Mouse (Mus musculus): ENCODE data around the gene Man1b1. TPM values are rescaled to one million over a fixed set of nuclear protein-coding genes. Genes with fewer than 3 reads are reported as not detected.

Gene Man1b1
- 60.0 and 66.4 TPM in 2 replicates for polyA plus RNA-seq (2015; fragmentation: Nextera tagmentation; extraction: Ambion mirVana)

DNA sequence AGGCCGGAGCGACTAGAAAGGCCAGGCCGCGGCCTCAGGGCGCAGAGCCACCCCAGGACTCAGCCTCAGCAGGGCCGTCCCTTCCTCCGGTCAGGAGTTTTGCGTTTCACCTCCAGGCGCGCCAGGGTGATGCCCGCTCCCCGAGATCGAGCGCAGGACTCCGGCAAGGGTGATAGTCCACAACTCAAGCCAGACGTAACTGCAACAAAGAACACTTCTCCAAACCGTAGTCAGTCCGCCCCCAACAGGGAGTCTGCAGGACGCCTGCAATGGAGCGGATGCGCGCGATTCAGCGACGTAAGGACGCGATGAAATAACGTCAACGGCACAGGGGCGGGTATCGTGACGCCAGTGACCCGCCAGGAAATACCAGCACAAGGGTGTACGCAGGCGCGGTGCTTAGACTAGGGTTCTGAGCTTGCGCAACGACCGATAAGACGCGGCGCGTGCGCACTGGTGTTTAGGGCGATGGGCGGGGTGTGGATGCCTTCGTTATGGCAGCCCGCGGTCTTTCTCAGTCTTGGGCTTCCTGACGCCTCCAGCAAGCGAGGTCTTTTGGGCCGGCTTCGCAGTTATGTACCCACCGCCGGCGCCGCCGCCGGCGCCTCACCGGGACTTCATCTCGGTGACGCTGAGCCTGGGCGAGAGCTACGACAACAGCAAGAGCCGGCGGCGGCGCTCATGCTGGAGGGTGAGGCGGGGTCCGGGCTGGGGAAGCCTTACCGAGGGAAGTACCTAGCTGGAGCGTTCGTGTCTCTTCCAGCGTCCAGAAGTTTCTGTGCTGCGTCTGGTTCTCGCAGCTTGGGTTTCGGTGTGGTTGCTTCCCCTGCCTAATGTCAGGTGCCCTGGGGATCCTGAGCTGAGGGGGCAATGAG is at the start of gene Man1b1:
Man1b1 (plus strand) TSS at position 53 of the 875 bp plus-strand sequence.
- under 1% methylated on average over 78 of the region's 78 CpGs for WGBS
- Histone ChIP-seq H3K27ac (peak within 1 kb of the TSS; percentile 87), H3K27me3 (no peaks in the 10 kb centered on the region), H3K4me2 (replicated peaks) (peak within 1 kb of the TSS; percentile 97), H3K4me3 (replicated peaks) (peak within 1 kb of the TSS; percentile 94), H3K36me3 (peaks cover 38% of the 10 kb centered on the region), H3K9me3 (no peaks in the 10 kb centered on the region), H3K9ac (replicated peaks) (peak within 1 kb of the TSS; percentile 90), H3K4me1 (replicated peaks) (peaks cover 30% of the 10 kb centered on the region)
- ATAC-seq, result peak; percentile 99

DNA sequence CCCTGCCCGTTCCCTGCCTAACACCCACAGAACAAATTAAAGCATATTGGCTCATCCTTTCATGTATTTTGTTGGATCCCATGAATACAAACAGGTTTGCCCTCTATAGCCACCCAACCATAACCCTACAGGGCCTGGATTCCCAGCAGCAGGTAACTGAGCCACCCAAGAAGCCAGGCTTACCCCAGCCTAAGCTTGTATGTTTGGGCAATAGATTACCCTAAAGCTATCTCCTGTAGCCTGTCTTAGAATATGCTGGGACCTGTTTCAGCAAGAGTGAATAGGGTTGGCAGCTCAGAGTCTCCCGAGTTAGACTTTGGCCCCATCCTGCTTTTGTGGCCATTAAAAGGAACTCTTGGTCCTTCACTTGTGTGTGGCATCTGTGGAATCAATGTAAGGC is 46.6 kb upstream of the Man1b1 start:
- Histone ChIP-seq H3K4me1 (replicated peaks) (peaks cover 10% of the 10 kb centered on the region), H3K9ac (replicated peaks) (no peak overlapping the region), H3K4me3 (replicated peaks) (no peak overlapping the region), H3K9me3 (no peaks in the 10 kb centered on the region), H3K27ac (no peak overlapping the region), H3K27me3 (peaks cover 28% of the 10 kb centered on the region), H3K36me3 (peaks cover 53% of the 10 kb centered on the region), H3K4me2 (replicated peaks) (no peak overlapping the region)
- WGBS, result 92% methylated on average over 2 of the region's 2 CpGs
- ATAC-seq, result no peak

DNA sequence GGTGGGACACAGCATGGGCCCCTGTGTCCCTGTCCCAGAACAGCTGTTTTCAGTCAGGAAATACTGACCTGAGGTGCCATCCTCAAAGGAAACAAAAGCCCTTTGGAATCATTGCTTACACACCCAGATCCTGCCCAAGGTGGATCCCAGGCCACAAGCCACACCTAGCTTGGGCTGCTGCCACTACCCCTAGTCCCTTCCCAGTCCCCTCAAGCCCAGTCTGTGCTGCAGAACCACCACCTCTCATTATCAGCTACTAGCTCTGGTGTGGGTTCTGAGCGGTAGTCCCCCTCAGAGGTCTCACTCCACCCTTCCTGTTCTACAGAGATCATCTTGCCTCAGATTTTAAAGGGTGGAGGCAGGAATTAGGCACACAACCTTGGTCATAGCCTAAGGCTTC is 45.8 kb upstream of the Man1b1 start:
- Histone ChIP-seq H3K9me3 (no peaks in the 10 kb centered on the region), H3K27ac (no peak overlapping the region), H3K36me3 (peaks cover 46% of the 10 kb centered on the region), H3K4me3 (replicated peaks) (no peak overlapping the region), H3K4me2 (replicated peaks) (no peak overlapping the region), H3K27me3 (peaks cover 35% of the 10 kb centered on the region), H3K4me1 (replicated peaks) (peaks cover 17% of the 10 kb centered on the region), H3K9ac (replicated peaks) (no peak overlapping the region)
- WGBS, result 93% methylated on average over 1 of the region's 1 CpGs
- ATAC-seq, result no peak

DNA sequence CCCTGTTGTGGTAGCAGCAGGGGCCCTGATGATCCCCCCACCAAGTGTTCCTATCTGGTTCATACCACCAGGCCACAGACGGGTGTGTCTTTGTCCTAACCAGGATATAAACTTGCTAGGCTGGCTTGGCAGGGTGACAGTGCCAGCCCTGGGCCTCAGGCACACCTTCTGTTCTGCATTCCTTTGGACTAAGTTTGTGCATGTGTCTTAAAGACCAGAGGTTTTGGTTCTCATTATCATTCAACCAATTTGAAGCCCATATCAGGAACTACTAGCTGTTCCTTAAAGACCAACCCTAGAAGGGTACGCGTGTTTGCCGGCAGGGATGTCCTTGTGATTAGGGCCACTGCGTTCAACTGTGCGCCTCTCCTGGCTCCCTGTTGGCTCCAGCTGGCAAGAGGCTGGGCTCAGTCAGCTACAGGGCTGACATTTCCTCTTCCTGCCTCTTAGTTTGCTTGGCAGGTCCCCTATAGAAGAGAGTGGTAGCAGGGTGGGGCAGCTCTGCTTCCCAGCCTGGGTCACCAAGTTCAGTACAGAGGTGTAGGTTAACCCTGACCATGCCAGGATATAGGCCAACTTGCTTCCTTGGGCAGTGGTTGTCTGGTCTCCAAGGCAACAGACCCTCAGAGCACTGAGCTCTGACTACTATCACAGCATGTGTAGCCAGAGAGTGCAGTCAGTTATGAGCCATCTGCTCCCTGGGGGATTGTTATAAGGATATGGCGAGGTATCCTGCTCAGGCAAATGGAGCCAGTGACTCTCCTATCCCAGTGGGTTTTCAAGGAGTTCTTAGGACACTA is 45.1 kb upstream of the Man1b1 start:
- Histone ChIP-seq H3K4me2 (replicated peaks) (no peak overlapping the region), H3K36me3 (peaks cover 41% of the 10 kb centered on the region), H3K27ac (no peak overlapping the region), H3K4me1 (replicated peaks) (peaks cover 22% of the 10 kb centered on the region), H3K9ac (replicated peaks) (no peak overlapping the region), H3K9me3 (no peaks in the 10 kb centered on the region), H3K27me3 (peaks cover 43% of the 10 kb centered on the region), H3K4me3 (replicated peaks) (no peak overlapping the region)
- no peak for ATAC-seq
- WGBS, result 66% methylated on average over 7 of the region's 7 CpGs

DNA sequence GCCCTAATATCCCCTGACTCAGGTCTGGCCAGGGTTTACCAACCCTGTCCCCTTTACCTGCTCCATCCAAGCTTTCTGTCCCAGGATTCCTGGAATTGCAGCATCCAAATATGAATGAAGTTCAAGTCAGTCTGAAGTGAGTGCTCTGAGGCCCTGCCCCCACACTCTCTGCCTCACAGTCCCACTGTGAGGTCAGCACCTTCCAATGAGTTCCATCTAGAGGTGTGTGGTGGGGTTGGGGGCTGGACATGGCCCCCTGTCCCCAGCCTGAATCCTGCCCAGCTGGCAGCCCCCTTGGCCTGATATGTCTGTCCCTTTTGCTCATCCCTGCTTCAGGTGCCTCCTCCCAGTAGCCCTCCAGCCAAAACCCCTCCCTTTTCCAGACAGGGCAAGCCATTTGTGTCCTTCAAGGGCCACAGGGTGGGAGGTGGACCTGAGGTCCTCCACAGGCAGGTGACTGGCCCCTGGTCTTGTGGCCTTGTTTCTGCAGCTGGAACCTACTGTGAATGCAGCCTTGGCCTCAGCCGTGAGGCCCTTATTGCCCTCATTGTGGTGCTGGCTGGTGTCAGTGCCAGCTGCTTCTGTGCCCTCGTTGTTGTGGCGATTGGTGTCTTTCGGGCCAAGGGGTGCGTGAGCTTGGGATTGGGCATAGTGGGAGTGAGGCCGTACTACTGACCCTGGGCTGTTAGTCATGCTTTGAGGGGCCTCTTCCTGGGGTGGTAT is 44.0 kb upstream of the Man1b1 start, which contains the start of gene Tmem210:
Tmem210 (plus strand) TSS at position 219 of the 723 bp plus-strand sequence.
- Histone ChIP-seq H3K4me2 (replicated peaks) (no peak within 1 kb of the TSS), H3K4me3 (replicated peaks) (no peak within 1 kb of the TSS), H3K36me3 (peaks cover 30% of the 10 kb centered on the region), H3K4me1 (replicated peaks) (peaks cover 29% of the 10 kb centered on the region), H3K9me3 (no peaks in the 10 kb centered on the region), H3K27ac (no peak within 1 kb of the TSS), H3K9ac (replicated peaks) (no peak within 1 kb of the TSS), H3K27me3 (peaks cover 53% of the 10 kb centered on the region)
- WGBS, result 82% methylated on average over 6 of the region's 6 CpGs
- no peak for ATAC-seq

DNA sequence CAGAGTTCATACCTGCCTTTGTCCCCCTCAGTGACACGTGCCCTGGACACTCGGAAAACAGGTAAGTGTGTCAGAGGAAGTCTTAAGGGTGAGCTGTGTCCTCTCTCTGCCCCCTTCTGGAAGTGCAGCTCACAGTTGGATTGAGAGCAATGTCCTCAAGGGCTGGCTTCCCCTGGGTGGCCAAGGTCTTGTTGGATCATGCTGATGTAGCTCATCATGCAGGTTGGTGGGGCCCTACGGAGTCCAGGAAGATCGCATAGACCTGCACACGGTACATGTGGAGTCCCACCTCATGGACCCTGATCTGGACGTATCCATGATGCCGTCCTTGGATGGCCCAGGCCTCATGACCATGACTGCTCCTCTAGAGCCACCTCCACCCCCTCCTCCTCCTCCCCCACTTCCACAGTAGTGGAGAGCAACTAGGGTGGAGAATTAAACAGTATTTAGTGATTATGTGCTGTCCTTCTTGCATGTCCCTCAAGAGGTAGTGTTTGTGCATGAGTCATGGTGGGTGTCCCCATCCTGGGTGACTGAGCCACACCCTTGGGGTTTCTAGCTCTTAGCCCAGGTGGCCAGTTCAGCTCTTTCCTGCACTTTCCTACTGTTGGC is 43.3 kb upstream of the Man1b1 start:
- no peak for ATAC-seq
- peaks cover 61% of the 10 kb centered on the region for H3K27me3 ChIP-seq
- H3K27ac ChIP-seq, result no peak overlapping the region
- WGBS, result 80% methylated on average over 7 of the region's 7 CpGs
- H3K4me2 ChIP-seq (replicated peaks), result no peak overlapping the region
- H3K4me3 ChIP-seq (replicated peaks), result no peak overlapping the region
- no peak overlapping the region for H3K9ac ChIP-seq (replicated peaks)
- H3K9me3 ChIP-seq, result no peaks in the 10 kb centered on the region
- H3K4me1 ChIP-seq (replicated peaks), result peaks cover 29% of the 10 kb centered on the region
- peaks cover 24% of the 10 kb centered on the region for H3K36me3 ChIP-seq

DNA sequence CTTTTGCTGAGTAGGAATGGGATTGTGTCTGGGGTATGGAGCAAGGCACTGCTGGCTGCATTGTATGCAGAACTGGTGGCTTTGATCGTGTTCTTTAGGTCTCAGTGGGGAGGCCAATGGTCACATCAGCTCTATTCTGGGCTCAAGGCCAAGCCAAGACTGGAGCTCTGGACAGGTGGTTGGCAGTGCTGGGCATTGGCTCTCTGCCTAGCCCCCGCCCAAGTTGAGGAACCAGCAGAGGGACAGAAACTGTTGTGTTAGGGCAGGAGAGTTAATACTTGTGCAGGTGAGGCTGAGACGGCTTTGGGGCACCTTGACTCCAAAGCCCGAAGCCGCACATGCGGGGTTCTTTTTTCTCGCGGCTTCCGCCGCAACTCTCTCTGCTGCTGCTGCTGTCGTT is 42.5 kb upstream of the Man1b1 start, which contains the start of gene Lrrc26:
Lrrc26 (plus strand) TSS at position 265 of the 400 bp plus-strand sequence.
- ATAC-seq, result no peak
- Histone ChIP-seq H3K9ac (replicated peaks) (peak within 1 kb of the TSS; percentile 20; the same call in 1 of the 2 replicates), H3K36me3 (peaks cover 16% of the 10 kb centered on the region), H3K27ac (no peak within 1 kb of the TSS), H3K9me3 (no peaks in the 10 kb centered on the region), H3K4me2 (replicated peaks) (peak within 1 kb of the TSS; percentile 30), H3K4me1 (replicated peaks) (peaks cover 29% of the 10 kb centered on the region), H3K27me3 (peaks cover 69% of the 10 kb centered on the region), H3K4me3 (replicated peaks) (peak within 1 kb of the TSS; percentile 12)
- WGBS, result 12% methylated on average over 11 of the region's 11 CpGs

DNA sequence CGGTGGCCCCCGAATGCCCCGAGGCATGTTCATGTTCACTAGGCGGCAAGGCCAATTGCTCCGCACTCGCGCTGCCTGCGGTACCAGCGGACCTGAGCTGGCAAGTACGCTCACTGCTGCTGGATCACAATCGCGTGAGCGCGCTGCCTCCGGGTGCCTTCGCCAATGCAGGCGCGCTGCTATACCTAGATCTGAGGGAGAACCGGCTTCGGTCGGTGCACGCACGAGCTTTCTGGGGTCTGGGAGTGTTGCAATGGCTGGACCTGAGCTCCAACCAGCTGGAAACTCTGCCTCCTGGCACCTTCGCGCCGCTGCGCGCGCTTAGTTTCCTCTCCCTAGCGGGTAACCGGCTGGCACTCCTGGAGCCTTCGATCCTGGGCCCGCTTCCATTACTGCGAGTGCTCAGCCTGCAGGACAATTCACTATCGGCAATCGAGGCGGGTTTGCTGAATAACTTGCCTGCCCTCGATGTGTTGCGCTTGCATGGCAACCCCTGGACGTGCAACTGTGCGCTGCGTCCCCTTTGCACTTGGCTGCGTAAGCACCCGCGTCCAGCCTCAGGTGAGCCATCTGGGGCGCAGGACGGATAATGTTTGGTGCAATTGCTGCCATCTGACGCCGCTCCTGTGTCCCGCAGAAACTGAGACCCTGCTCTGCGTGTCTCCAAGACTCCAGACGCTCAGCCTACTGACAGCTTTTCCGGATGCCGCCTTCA is 41.9 kb upstream of the Man1b1 start:
- Histone ChIP-seq H3K36me3 (peaks cover 10% of the 10 kb centered on the region), H3K4me3 (replicated peaks) (peak overlapping the region; percentile 8), H3K27me3 (peaks cover 75% of the 10 kb centered on the region), H3K27ac (no peak overlapping the region), H3K4me2 (replicated peaks) (peak overlapping the region; percentile 30), H3K9ac (replicated peaks) (peak overlapping the region; percentile 20; the same call in 1 of the 2 replicates), H3K9me3 (no peaks in the 10 kb centered on the region), H3K4me1 (replicated peaks) (peaks cover 29% of the 10 kb centered on the region)
- WGBS, result 2% methylated on average over 54 of the region's 54 CpGs
- no peak for ATAC-seq

DNA sequence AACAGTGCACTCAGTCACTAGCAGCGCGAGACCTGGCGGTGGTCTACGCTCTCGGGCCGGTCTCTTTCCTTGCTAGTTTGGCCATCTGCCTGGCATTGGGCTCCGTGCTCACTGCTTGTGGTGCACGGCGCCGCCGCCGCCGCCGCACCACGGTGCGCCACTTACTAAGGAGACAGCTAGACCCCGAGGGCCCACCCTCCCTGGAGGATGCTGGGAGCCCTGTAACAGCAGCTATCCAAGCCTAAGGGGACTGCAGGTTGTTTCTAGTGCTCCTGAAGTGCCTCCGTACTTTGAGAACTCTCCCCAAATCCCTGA is 41.4 kb upstream of the Man1b1 start:
- no peak for ATAC-seq
- Histone ChIP-seq H3K4me1 (replicated peaks) (peaks cover 29% of the 10 kb centered on the region), H3K4me3 (replicated peaks) (peak overlapping the region; percentile 12; the same call in 1 of the 2 replicates), H3K27ac (no peak overlapping the region), H3K36me3 (peaks cover 9% of the 10 kb centered on the region), H3K9me3 (no peaks in the 10 kb centered on the region), H3K4me2 (replicated peaks) (peak overlapping the region; percentile 30), H3K9ac (replicated peaks) (peak overlapping the region; percentile 20; the same call in 1 of the 2 replicates), H3K27me3 (peaks cover 80% of the 10 kb centered on the region)
- under 1% methylated on average over 18 of the region's 18 CpGs for WGBS

DNA sequence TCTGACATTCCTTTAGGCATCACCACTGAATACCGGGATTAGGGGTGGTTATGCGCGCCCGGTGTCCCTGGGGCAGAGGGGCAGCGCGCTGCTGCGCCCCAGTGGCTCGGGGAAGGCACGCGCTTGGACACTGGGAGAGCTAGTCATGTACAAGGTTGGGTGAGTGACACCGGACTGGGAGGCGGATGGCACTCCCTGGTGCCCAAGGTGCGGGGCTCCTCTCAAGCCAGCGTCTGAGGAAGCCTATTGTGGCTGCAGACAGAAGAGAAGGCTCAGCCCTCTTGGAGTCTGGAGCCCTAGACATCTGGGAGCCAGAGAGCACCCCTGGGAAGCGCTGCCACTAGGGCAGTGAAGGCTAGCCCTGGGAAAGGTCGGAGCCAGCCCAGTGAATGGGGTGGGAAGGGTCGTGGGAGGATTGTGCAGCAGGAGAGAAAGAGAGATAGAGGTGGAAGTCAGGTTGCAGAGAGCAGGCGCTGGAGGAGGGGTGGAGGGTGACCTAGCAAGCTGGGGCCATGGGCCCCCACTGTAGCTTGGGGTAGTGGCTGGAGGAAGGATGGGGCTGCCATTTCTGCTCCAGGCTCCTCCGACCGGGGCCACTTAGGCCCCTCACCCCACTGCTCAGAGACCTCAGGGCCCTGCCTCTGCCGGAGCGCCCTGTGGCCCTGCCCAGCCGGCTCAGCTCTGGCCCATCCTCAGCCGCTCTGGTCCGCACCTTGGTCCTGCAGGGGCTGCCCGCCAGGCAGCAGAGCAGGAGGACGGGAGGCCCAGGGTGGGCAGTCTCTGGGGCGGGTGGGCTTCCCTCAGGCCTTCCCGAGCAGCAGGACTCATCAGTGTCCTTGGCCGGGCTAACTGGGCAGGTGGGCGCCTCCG is 40.7 kb upstream of the Man1b1 start:
- H3K9ac ChIP-seq (replicated peaks), result no peak overlapping the region; the same call in 1 of the 2 replicates
- WGBS, result 5% methylated on average over 32 of the region's 32 CpGs
- H3K36me3 ChIP-seq, result 0 out of 2 replicates have a peak, but pooled peaks cover 5% of the 10 kb centered on the region
- H3K9me3 ChIP-seq, result no peaks in the 10 kb centered on the region
- H3K27me3 ChIP-seq, result peaks cover 86% of the 10 kb centered on the region
- H3K4me1 ChIP-seq (replicated peaks), result peaks cover 29% of the 10 kb centered on the region
- no peak overlapping the region for H3K27ac ChIP-seq
- H3K4me2 ChIP-seq (replicated peaks), result peak overlapping the region; percentile 47
- H3K4me3 ChIP-seq (replicated peaks), result peak overlapping the region; percentile 26
- peak; percentile 31 for ATAC-seq

All from midbrain, embryonic 13.5 days (tissue).